Mouse (Mus musculus) erythroblast, embryonic 14.5 days (primary cell): ENCODE measurements around the gene Ankrd39. TPM values are rescaled to one million over a fixed set of nuclear protein-coding genes. Genes with fewer than 3 reads are reported as not detected.
"Not testable (repeated sequence)": the region's sequence is repeated elsewhere in the genome, so short reads cannot be mapped to it uniquely, and the experiment has no call there.

ENCODE experiments used
- H3K27me3 ChIP-seq: 2 replicates; pipeline ENCODE4 v1.6.1; 2012; ENCODE audit warnings: inconsistent platforms; ENCODE audit not compliant: control insufficient read depth
- H3K36me3 ChIP-seq: 2 replicates; pipeline ENCODE4 v1.6.1; 2012; ENCODE audit warnings: mild to moderate bottlenecking, inconsistent platforms; ENCODE audit not compliant: control insufficient read depth
- H3K4me1 ChIP-seq: 2 replicates; pipeline ENCODE4 v1.6.1; 2012; ENCODE audit warnings: inconsistent platforms; ENCODE audit not compliant: control insufficient read depth
- H3K4me3 ChIP-seq: replicated peaks from 2 replicates; pipeline ENCODE3; 2012; ENCODE audit warnings: moderate library complexity, mild to moderate bottlenecking, inconsistent platforms
- H3K9me3 ChIP-seq: 2 replicates; pipeline ENCODE4 v1.6.1; 2012; ENCODE audit warnings: low read length, inconsistent platforms, mixed read lengths; ENCODE audit not compliant: control insufficient read depth
- GATA1 ChIP-seq: IDR thresholded peaks from 2 replicates; pipeline ENCODE4 v1.6.1; 2012; ENCODE audit warnings: low read length, inconsistent platforms, mixed read lengths
- TAL1 ChIP-seq: IDR thresholded peaks from 3 replicates; pipeline ENCODE4 v1.6.1; 2012; ENCODE audit warnings: low read length, inconsistent platforms, mixed read lengths
- polyA plus RNA-seq: library from polyadenylated mRNA; stranded (reverse); fragments of >175 nt; gene quantifications from 2 replicates; pipeline ENCODE4 v1.2.3, GENCODE M21; 2012

The Ankrd39 gene
- polyA plus RNA-seq, 1 experiment, result 0.45 TPM

- H3K9me3 ChIP-seq, result no peaks in the 10 kb centered on the region
- peaks cover 3% of the 10 kb centered on the region; the same call in 1 of the 2 replicates for H3K27me3 ChIP-seq
- peaks cover 21% of the 10 kb centered on the region for H3K4me1 ChIP-seq
These were observed 845 bp upstream of the Ankrd39 start for GRCm38 (mm10) chr1:36547981-36548598.

DNA sequence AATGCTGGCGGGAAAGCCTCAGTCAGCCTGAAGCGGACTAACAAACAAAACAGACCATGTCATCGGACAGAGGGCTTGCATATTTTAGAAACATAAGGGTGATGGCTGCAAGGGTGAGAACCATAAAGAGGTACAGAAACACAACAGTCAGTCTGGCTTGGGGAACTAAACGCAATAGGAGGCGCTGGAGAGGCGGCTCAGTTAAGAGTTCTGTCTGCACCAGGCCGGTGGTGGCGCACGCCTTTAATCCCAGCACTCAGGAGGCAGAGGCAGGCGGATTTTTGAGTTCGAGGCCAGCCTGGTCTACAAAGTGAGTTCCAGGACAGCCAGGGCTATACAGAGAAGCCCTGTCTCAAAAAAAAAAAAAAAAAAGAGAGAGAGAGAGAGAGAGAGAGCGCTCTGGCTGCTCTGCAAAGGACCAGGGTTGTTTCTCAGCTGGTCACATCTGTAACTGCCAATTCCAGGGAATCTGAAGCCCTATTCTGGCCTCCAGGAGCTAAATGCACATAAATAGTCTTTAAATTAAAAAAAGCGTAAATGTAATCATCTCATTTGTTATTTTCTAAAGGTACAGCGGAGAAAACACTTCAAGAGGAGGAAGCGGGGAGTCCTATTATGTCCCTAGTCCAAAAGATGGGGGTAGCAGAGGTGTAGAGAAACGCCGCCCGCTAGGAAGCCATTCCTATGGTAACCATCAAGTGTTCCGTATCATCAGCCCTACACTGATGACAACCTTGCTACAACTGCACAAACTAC is 1.2 kb downstream of the Ankrd39 start:
- Histone ChIP-seq H3K9me3 (no peaks in the 10 kb centered on the region), H3K4me1 (peaks cover 21% of the 10 kb centered on the region), H3K27me3 (no peaks in the 10 kb centered on the region), H3K4me3 (peak overlapping the region; percentile 74), H3K36me3 (peaks cover 19% of the 10 kb centered on the region)
- TF ChIP-seq GATA1 (no peak), TAL1 (no peak)

More at GRCm38 (mm10) chr1:36547981-36548598, 845 bp upstream of the Ankrd39 start:
- Histone ChIP-seq H3K4me3 (no peak overlapping the region), H3K36me3 (peaks cover 14% of the 10 kb centered on the region; the same call in 1 of the 2 replicates)
- TF ChIP-seq TAL1, result no peak
- TF ChIP-seq GATA1, result no peak

GRCm38 (mm10) chr1:36545382-36545781 is 1.9 kb downstream of the Ankrd39 start:
- Histone ChIP-seq H3K4me3 (no peak overlapping the region), H3K4me1 (peaks cover 21% of the 10 kb centered on the region), H3K9me3 (no peaks in the 10 kb centered on the region), H3K27me3 (no peaks in the 10 kb centered on the region), H3K36me3 (peaks cover 24% of the 10 kb centered on the region)
- TF ChIP-seq TAL1 (no peak), GATA1 (no peak)

- Histone ChIP-seq H3K27me3 (no peaks in the 10 kb centered on the region), H3K9me3 (no peaks in the 10 kb centered on the region), H3K4me3 (no peak overlapping the region), H3K4me1 (peaks cover 21% of the 10 kb centered on the region), H3K36me3 (peaks cover 27% of the 10 kb centered on the region)
- TF ChIP-seq TAL1, result no peak
- no peak for TF ChIP-seq GATA1
These were observed 4.3 kb downstream of the Ankrd39 start for GRCm38 (mm10) chr1:36542925-36543324.

- no peak for TF ChIP-seq TAL1
- no peak for TF ChIP-seq GATA1
- H3K4me3 ChIP-seq, result no peak overlapping the region
- no peaks in the 10 kb centered on the region for H3K9me3 ChIP-seq
- H3K36me3 ChIP-seq, result peaks cover 27% of the 10 kb centered on the region
- H3K27me3 ChIP-seq, result no peaks in the 10 kb centered on the region
- H3K4me1 ChIP-seq, result peaks cover 14% of the 10 kb centered on the region
These were observed 5.4 kb downstream of the Ankrd39 start for GRCm38 (mm10) chr1:36541844-36542243.

GRCm38 (mm10) chr1:36540807-36541206 is 6.4 kb downstream of the Ankrd39 start:
- Histone ChIP-seq H3K9me3 (no peaks in the 10 kb centered on the region), H3K4me3 (no peak overlapping the region), H3K4me1 (peaks cover 5% of the 10 kb centered on the region), H3K36me3 (peaks cover 27% of the 10 kb centered on the region), H3K27me3 (no peaks in the 10 kb centered on the region)
- TF ChIP-seq GATA1 (no peak), TAL1 (no peak)

DNA sequence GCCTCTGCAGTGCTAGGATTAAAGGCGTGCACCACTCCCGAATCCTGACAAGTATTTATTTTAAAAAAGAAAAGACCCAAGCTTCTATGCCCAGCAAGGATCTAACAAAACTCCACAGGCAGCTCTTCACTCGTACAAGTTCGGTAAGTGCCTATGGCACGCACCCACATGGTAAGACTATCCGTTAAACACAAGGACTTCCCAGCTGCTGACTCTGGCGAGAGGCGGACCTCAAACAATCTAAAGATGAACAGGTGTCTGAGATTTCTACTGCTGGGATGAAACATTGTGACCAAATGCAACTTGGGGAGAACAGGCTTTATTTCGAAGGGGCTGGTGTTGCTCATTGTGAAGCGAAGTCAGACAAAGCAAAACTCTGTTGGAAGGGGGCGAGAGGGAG is 7.1 kb downstream of the Ankrd39 start:
- Histone ChIP-seq H3K9me3 (no peaks in the 10 kb centered on the region), H3K4me3 (no peak overlapping the region), H3K27me3 (no peaks in the 10 kb centered on the region), H3K36me3 (peaks cover 27% of the 10 kb centered on the region), H3K4me1 (no peaks in the 10 kb centered on the region)
- no peak for TF ChIP-seq TAL1

DNA sequence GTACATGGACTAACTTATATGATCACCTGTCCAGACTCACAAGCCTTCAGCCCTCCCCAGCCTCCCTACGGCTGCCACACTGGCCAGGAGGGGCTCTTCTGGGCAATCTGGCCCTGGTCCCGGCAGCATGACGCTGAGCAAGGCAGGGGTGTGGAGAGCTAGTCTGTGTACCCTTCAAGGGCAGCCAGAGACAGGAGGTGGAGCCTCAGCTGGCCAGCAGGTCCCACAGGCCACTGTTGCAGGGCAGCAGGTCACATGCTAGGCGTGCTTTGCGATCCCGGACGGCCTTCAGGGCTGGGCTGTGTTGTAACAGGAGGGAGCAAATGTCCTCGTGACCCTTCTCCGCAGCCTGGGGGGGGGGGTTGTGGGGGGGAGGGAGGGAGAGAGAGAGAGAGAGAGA is 8.1 kb downstream of the Ankrd39 start, which contains the start of gene Gm42417:
Gm42417 (minus strand) TSS at position 244 of the 400 bp plus-strand sequence.
- peaks cover 27% of the 10 kb centered on the region for H3K36me3 ChIP-seq
- H3K4me3 ChIP-seq, result no peak within 1 kb of the TSS
- peaks cover 2% of the 10 kb centered on the region; the same call in 1 of the 2 replicates for H3K4me1 ChIP-seq
- no peaks in the 10 kb centered on the region for H3K9me3 ChIP-seq
- H3K27me3 ChIP-seq, result no peaks in the 10 kb centered on the region
- TF ChIP-seq GATA1, result no peak
- no peak for TF ChIP-seq TAL1

GRCm38 (mm10) chr1:36538727-36539126 is 8.5 kb downstream of the Ankrd39 start:
- Histone ChIP-seq H3K9me3 (no peaks in the 10 kb centered on the region), H3K4me3 (no peak overlapping the region), H3K4me1 (peaks cover 2% of the 10 kb centered on the region; the same call in 1 of the 2 replicates), H3K27me3 (no peaks in the 10 kb centered on the region), H3K36me3 (peaks cover 27% of the 10 kb centered on the region)
- no peak for TF ChIP-seq TAL1
- TF ChIP-seq GATA1, result no peak

GRCm38 (mm10) chr1:36536783-36537182 is 10.5 kb downstream of the Ankrd39 start, which contains the start of gene Ankrd23:
Gene Ankrd23 (minus strand): TSS chr1:36536883.
- H3K9me3 ChIP-seq, H3K4me1 ChIP-seq, H3K4me3 ChIP-seq, H3K27me3 ChIP-seq: not testable (repeated sequence)
- peaks cover 25% of the 10 kb centered on the region for H3K36me3 ChIP-seq
